21 mouse cellular contexts compared by ENCODE assay signal in the genomic region with DNA sequence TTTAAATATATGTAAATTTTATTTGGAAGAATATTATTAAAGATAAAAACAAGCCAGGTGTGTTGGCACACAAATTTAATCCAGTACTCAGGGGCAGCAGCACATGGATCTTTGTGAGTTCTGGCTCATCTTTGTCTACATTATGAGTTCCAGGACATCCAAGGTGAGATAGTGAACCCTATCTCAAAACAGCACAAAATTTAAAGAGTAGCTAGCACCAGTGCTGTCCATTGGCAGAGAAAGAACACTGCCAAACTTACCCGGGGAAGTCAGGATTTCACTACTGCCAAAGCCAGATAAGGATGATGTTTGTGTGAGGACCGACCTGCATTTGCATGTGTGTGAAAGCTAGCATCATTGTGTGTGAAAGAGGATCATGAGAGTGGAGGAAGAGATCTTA.
"Had no signal": no experiment of that assay in that cellular context is flagged by ENCODE, and none has a peak within 500 bp of the region (broad histone marks: within the 10 kb centered on the region; RNA-seq: fewer than 3 reads in every experiment).

No protein-coding gene starts in this region.

- H3K9me3 ChIP-seq: heart, embryonic 13.5 days; heart, embryonic 15.5 days; hindbrain, embryonic 13.5 days; hindbrain, embryonic 15.5 days; kidney, embryonic 15.5 days; limb, embryonic 13.5 days; limb, embryonic 15.5 days had no signal

- H3K27me3 ChIP-seq: heart, embryonic 13.5 days; heart, embryonic 15.5 days; hindbrain, embryonic 13.5 days; hindbrain, embryonic 15.5 days; kidney, embryonic 15.5 days; limb, embryonic 13.5 days; limb, embryonic 15.5 days had no signal

- DNase-seq: gastrocnemius, adult 2 months; gastrocnemius, postnatal 10 days; gastrocnemius, postnatal 25 days; heart, postnatal 14 days; heart, postnatal 36 days; kidney, adult 11 months; kidney, postnatal 14 days; layer of hippocampus, postnatal 36 days; left cerebral cortex, postnatal 4 days had no signal

- H3K4me3 ChIP-seq: gastrocnemius, adult 2 months; heart, embryonic 13.5 days; heart, embryonic 15.5 days; hindbrain, embryonic 13.5 days; hindbrain, embryonic 15.5 days; kidney, embryonic 15.5 days; limb, embryonic 13.5 days; limb, embryonic 15.5 days had no signal

- H3K9ac ChIP-seq: heart, embryonic 13.5 days; heart, embryonic 15.5 days; hindbrain, embryonic 13.5 days; hindbrain, embryonic 15.5 days; kidney, embryonic 15.5 days; limb, embryonic 13.5 days; limb, embryonic 15.5 days had no signal

- ATAC-seq: hindbrain, postnatal 0 days; intestine, embryonic 16.5 days had no signal

- H3K4me1 ChIP-seq: heart, embryonic 13.5 days; heart, embryonic 15.5 days; hindbrain, embryonic 13.5 days; hindbrain, embryonic 15.5 days; kidney, embryonic 15.5 days; limb, embryonic 13.5 days; limb, embryonic 15.5 days had no signal

- H3K4me2 ChIP-seq: heart, embryonic 11.5 days; heart, embryonic 13.5 days; heart, embryonic 15.5 days; hindbrain, embryonic 13.5 days; hindbrain, embryonic 15.5 days; kidney, embryonic 15.5 days; limb, embryonic 13.5 days; limb, embryonic 15.5 days; liver, embryonic 11.5 days had no signal

- H3K27ac ChIP-seq: gastrocnemius, adult 2 months; heart, embryonic 13.5 days; heart, embryonic 15.5 days; hindbrain, embryonic 13.5 days; hindbrain, embryonic 15.5 days; hindbrain, postnatal 0 days; kidney, embryonic 15.5 days; kidney, postnatal 0 days; limb, embryonic 13.5 days; limb, embryonic 15.5 days had no signal
